Mouse (Mus musculus): Measurements from ENCODE around the gene Rps6kl1.

DNA sequence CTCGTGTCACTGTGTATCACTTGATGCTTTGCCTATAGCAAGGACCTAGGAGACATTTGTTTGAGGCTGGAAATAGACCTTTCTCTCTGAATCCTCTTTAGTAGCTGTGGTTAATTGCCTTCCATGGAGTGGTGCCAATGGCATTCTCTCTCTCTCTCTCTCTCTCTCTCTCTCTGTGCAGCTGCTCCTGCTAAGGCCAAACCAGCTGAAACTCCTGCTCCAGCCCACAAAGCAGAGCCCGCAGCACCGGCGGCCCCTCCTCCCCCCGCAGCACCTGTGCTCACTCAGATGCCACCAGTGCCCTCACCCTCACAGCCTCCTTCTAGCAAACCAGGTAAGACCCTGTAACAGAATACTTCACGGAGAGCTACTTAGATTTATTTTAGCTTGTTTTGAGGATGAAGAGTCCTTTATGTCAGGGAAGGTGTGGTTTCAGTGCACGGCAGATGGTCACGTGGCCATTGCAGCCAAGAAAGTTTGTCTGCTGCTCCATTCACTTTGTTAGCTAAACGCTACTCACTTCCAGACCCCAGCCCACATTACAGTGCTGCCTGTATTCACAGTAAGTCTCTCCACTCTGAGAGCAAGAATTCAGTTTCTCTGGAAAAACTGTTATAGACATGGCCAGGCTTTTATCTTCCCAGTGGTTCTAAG lies 29.1 kb downstream of the Rps6kl1 start:
- TF ChIP-seq CTCF (IDR thresholded peaks at IDR 0.05; ENCODE audit: low read depth), result no peak
- no peak for TF ChIP-seq EP300 (IDR thresholded peaks at IDR 0.05; ENCODE audit: low read depth)

Measured in liver, embryonic 14.5 days (tissue).